Mouse (Mus musculus) forebrain, embryonic 12.5 days (tissue): ENCODE measurements around the gene Inha. TPM values are rescaled to one million over a fixed set of nuclear protein-coding genes. Genes with fewer than 3 reads are reported as not detected.

Source experiments
- ATAC-seq: fragments of 200-750 bp; cut with Nextera tagmentation; 2 replicates; pipeline ENCODE4 v1.8.0; 2017; ENCODE audit warnings: moderate TSS enrichment; ENCODE audit not compliant: low FRiP score
- H3K27ac ChIP-seq: fragments of 300-500 bp; sonication (generic); 2 replicates; pipeline ENCODE4 v1.5.1; 2016; ENCODE audit warnings: mild to moderate bottlenecking
- H3K27me3 ChIP-seq: fragments of 300-500 bp; sonication (generic); 2 replicates; pipeline ENCODE4 v1.6.1; 2016; ENCODE audit warnings: mild to moderate bottlenecking
- H3K36me3 ChIP-seq: fragments of 300-500 bp; sonication (generic); replicated peaks from 2 replicates; pipeline ENCODE4 v1.6.1; 2016; ENCODE audit warnings: mild to moderate bottlenecking
- H3K4me1 ChIP-seq: fragments of 300-500 bp; sonication (generic); 2 replicates; pipeline ENCODE4 v1.6.1; 2016
- H3K4me2 ChIP-seq: fragments of 300-500 bp; sonication (generic); 2 replicates; pipeline ENCODE4 v1.6.1; 2016; ENCODE audit warnings: mild to moderate bottlenecking, moderate library complexity
- H3K4me3 ChIP-seq: fragments of 300-500 bp; sonication (generic); replicated peaks from 2 replicates; pipeline ENCODE4 v1.5.1; 2016; ENCODE audit warnings: mild to moderate bottlenecking
- H3K9ac ChIP-seq: fragments of 300-500 bp; sonication (generic); 2 replicates; pipeline ENCODE4 v1.6.1; 2016; ENCODE audit warnings: mild to moderate bottlenecking
- H3K9me3 ChIP-seq: fragments of 300-500 bp; sonication (generic); 2 replicates; pipeline ENCODE4 v1.6.1; 2016
- WGBS: fragments of 180-500 bp; shearing (Covaris S2); methylation state at CpG from one replicate; pipeline ENCODE4 v1.1.7; 2016; 5-methylcytosine and 5-hydroxymethylcytosine counted together
- polyA plus RNA-seq: library from polyadenylated mRNA; unstranded; fragments of >200 nt; fragmentation: Nextera tagmentation; extraction: Ambion mirVana; gene quantifications from 2 replicates; pipeline ENCODE4 v1.2.1, GENCODE M21; 2016

Gene Inha
- polyA plus RNA-seq, result 5.9 and 6.6 TPM in 2 replicates

GRCm38 (mm10) chr1:75507006-75507405, at the start of gene Inha:
Inha (plus strand) TSS chr1:75507077.
- no peak for ATAC-seq
- Histone ChIP-seq H3K4me1 (peaks cover 20% of the 10 kb centered on the region), H3K4me3 (peak within 1 kb of the TSS; percentile 66), H3K4me2 (peak within 1 kb of the TSS; percentile 87), H3K27ac (peak within 1 kb of the TSS; percentile 83), H3K36me3 (peaks cover 10% of the 10 kb centered on the region), H3K9me3 (no peaks in the 10 kb centered on the region), H3K9ac (peak within 1 kb of the TSS; percentile 76), H3K27me3 (peaks cover 29% of the 10 kb centered on the region)
- WGBS, result 76% methylated on average over 10 of the region's 10 CpGs

GRCm38 (mm10) chr1:75457710-75458024, 49.2 kb upstream of the Inha start:
- H3K9me3 ChIP-seq, result no peaks in the 10 kb centered on the region
- H3K36me3 ChIP-seq, result no peaks in the 10 kb centered on the region
- H3K9ac ChIP-seq, result no peak overlapping the region
- H3K4me2 ChIP-seq, result peak overlapping the region; percentile 58
- H3K4me3 ChIP-seq, result 0 out of 2 replicates have a peak overlapping the region, but pooled peaks have one; percentile 1
- WGBS, result 3% methylated on average over 8 of the region's 10 CpGs
- H3K27ac ChIP-seq, result peak overlapping the region; percentile 21
- ATAC-seq, result peak; percentile 10; the same call in 1 of the 2 replicates
- peaks cover 64% of the 10 kb centered on the region for H3K4me1 ChIP-seq
- H3K27me3 ChIP-seq, result peaks cover 72% of the 10 kb centered on the region

- H3K27ac ChIP-seq, result peak overlapping the region; percentile 69
- peak overlapping the region; percentile 33 for H3K4me3 ChIP-seq
- H3K9ac ChIP-seq, result peak overlapping the region; percentile 38; the same call in 1 of the 2 replicates
- peak overlapping the region; percentile 58 for H3K4me2 ChIP-seq
- no peaks in the 10 kb centered on the region for H3K36me3 ChIP-seq
- no peaks in the 10 kb centered on the region for H3K9me3 ChIP-seq
- peaks cover 67% of the 10 kb centered on the region for H3K27me3 ChIP-seq
- ATAC-seq, result peak; percentile 68
- H3K4me1 ChIP-seq, result peaks cover 60% of the 10 kb centered on the region
- 1% methylated on average over 42 of the region's 42 CpGs for WGBS
Measured at GRCm38 (mm10) chr1:75458025-75458788, 48.7 kb upstream of the Inha start.

- no peaks in the 10 kb centered on the region for H3K9me3 ChIP-seq
- H3K4me2 ChIP-seq, result peak overlapping the region; percentile 58
- no peaks in the 10 kb centered on the region for H3K36me3 ChIP-seq
- peaks cover 59% of the 10 kb centered on the region for H3K4me1 ChIP-seq
- no peak for ATAC-seq
- peaks cover 66% of the 10 kb centered on the region for H3K27me3 ChIP-seq
- peak overlapping the region; percentile 33 for H3K4me3 ChIP-seq
- peak overlapping the region; percentile 69 for H3K27ac ChIP-seq
- peak overlapping the region; percentile 38; the same call in 1 of the 2 replicates for H3K9ac ChIP-seq
- WGBS, result 19% methylated on average over 23 of the region's 23 CpGs
Measured at GRCm38 (mm10) chr1:75458789-75459684, 47.8 kb upstream of the Inha start.

GRCm38 (mm10) chr1:75460297-75460696, 46.6 kb upstream of the Inha start:
- ATAC-seq, result no peak
- peaks cover 67% of the 10 kb centered on the region for H3K27me3 ChIP-seq
- no peak overlapping the region for H3K4me3 ChIP-seq
- H3K4me2 ChIP-seq, result no peak overlapping the region
- peaks cover 59% of the 10 kb centered on the region for H3K4me1 ChIP-seq
- H3K9ac ChIP-seq, result no peak overlapping the region
- no peaks in the 10 kb centered on the region for H3K9me3 ChIP-seq
- H3K36me3 ChIP-seq, result no peaks in the 10 kb centered on the region
- no peak overlapping the region for H3K27ac ChIP-seq
- WGBS, result 77% methylated on average over 7 of the region's 7 CpGs

DNA sequence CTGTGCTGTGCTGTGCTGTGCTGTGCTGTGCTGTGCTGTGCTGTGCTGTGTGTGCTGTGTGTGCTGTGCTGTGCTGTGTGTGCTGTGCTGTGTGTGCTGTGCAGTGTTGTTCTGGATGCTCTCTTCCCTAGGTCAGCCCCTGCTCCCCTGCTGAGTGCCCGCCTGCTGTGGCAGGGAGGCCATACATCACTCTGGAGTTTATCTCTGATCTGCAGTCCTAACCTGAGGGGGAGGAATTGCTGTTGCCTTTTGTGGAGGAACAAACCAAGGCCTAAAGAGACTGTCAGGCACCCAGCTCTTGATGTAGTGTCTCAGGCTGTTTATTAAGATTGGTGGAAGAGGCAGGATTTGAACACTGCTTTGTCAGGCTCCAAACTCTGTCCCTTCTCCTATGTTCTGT, 44.2 kb upstream of the Inha start:
- H3K4me1 ChIP-seq, result peaks cover 41% of the 10 kb centered on the region

DNA sequence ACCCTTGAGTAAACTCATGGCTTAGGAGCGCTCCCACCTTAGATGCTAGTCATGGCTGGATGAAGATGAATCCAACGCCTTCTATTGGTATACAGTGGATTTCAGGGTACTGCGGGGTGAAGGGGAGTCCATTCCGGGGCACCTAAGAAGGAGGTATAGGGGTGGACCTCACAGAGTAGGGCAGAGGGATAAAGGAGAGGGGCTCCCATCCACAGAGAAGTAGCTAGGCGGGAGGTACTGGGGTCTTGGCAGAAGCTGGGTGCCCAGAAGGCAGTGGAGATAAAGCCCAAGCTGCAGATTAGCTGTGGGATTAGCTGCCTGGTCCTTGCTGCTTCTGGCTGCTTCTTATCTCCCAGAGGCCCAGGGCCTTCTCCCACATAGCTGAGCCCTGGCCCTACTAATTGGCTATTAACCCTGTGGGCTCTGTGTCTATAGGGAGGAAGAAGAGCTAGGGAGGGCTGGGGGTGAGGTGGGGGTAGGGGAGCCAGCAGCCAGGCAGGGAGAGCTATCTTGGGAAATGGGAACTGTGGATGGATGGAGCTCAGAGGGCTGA, 43.1 kb upstream of the Inha start:
- no peak overlapping the region for H3K9ac ChIP-seq
- 59% methylated on average over 5 of the region's 5 CpGs for WGBS
- H3K4me1 ChIP-seq, result peaks cover 33% of the 10 kb centered on the region
- no peak overlapping the region for H3K4me3 ChIP-seq
- no peaks in the 10 kb centered on the region for H3K9me3 ChIP-seq
- H3K27me3 ChIP-seq, result peaks cover 57% of the 10 kb centered on the region
- ATAC-seq, result no peak
- no peak overlapping the region for H3K4me2 ChIP-seq
- H3K36me3 ChIP-seq, result no peaks in the 10 kb centered on the region
- H3K27ac ChIP-seq, result no peak overlapping the region

More for the DNA sequence above, 44.2 kb upstream of the Inha start:
- H3K27me3 ChIP-seq, result peaks cover 58% of the 10 kb centered on the region
- H3K4me2 ChIP-seq, result no peak overlapping the region
- no peaks in the 10 kb centered on the region for H3K36me3 ChIP-seq
- no peak overlapping the region for H3K9ac ChIP-seq
- WGBS, result 42% methylated on average over 1 of the region's 1 CpGs
- no peak overlapping the region for H3K27ac ChIP-seq
- ATAC-seq, result no peak
- no peaks in the 10 kb centered on the region for H3K9me3 ChIP-seq
- H3K4me3 ChIP-seq, result no peak overlapping the region

DNA sequence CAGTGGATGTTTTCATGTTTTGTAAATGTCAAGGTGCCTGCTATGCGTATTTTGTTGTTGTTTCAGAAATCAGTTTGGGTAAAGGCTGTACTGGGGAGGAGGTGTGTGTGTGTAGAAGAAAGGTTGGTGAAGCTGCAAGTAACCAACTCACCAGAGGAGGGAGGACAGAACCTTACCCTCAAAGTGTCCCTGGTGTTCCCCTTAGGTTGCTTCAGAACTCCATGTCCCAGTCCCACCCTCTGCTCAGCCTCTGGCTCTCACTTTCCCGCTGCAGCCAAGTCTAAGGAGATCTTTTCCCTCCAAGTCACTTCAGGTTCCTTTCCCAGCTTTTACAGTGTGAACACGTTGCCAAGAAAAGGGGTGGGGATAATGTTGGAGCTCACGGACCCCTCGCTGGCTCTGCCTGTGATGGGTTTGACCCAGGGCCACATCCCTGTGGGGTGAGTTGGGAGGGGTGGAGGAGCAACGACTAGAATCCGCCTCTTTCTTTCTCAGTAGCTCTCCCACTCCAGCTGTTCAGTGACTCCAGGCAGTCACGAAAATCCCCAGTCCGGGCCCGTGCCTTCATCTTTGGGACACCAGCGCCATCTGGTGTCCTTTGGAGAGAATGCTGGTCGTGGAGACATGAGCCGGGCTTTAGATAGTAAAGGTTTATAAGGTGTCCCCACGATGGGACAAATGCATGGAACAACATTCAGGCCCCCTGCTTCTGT, 39.5 kb upstream of the Inha start:
- Histone ChIP-seq H3K4me1 (peaks cover 27% of the 10 kb centered on the region; the same call in 1 of the 2 replicates), H3K27me3 (peaks cover 50% of the 10 kb centered on the region), H3K27ac (no peak overlapping the region), H3K4me3 (no peak overlapping the region), H3K9ac (no peak overlapping the region), H3K4me2 (no peak overlapping the region), H3K9me3 (no peaks in the 10 kb centered on the region), H3K36me3 (peaks cover 2% of the 10 kb centered on the region; the same call in 1 of the 2 replicates)
- ATAC-seq, result peak; percentile 78
- WGBS, result 7% methylated on average over 14 of the region's 14 CpGs

DNA sequence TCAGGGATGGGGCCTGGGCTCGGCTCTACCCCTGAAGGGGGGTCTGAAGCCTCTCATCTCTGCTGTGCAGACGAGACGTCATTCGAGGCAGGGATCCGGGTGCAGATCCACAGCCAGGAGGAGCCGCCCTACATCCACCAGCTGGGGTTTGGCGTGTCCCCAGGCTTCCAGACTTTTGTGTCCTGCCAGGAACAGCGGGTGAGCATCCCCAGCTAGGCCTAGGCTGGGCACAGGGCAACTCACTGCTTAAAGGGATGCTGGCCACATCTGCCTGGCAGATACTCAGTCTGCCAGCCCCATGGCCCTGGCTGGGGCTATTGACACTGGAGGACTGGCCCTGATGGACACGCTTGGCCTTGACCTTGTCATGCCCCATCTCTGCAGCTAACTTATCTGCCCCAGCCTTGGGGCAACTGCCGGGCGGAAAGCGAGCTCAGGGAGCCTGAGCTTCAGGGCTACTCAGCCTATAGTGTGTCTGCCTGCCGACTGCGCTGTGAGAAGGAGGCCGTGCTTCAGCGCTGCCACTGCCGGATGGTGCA, 37.5 kb upstream of the Inha start:
- no peak overlapping the region for H3K9ac ChIP-seq
- 85% methylated on average over 17 of the region's 17 CpGs for WGBS
- H3K27me3 ChIP-seq, result peaks cover 41% of the 10 kb centered on the region
- H3K27ac ChIP-seq, result no peak overlapping the region
- H3K4me1 ChIP-seq, result peaks cover 16% of the 10 kb centered on the region; the same call in 1 of the 2 replicates
- no peaks in the 10 kb centered on the region for H3K9me3 ChIP-seq
- H3K4me3 ChIP-seq, result no peak overlapping the region
- no peak overlapping the region for H3K4me2 ChIP-seq
- no peak for ATAC-seq
- peaks cover 22% of the 10 kb centered on the region for H3K36me3 ChIP-seq

DNA sequence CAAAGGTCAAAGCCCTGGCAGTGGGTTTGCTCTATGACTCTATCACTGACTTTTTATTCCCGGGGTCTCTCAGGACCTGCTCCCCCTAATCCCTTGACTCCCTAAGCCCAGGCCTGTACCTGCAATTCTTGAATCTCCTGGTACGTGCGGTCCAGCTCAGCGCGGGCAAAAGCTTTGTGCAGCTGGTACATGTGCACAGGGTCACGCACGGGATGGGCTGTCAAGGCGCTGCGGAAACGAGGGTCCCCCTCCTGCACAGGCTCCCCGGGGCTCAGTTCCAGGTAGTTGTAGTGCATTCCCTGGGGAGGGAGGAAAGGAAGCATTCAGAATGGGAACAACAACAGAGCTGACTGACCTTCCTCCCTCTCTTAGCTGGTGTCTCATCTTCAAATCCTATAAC, 30.4 kb upstream of the Inha start:
- H3K4me2 ChIP-seq, result no peak overlapping the region
- H3K27me3 ChIP-seq, result peaks cover 18% of the 10 kb centered on the region
- no peak overlapping the region for H3K27ac ChIP-seq
- peaks cover 33% of the 10 kb centered on the region for H3K4me1 ChIP-seq
- no peak for ATAC-seq
- WGBS, result 90% methylated on average over 11 of the region's 11 CpGs
- no peaks in the 10 kb centered on the region for H3K9me3 ChIP-seq
- H3K4me3 ChIP-seq, result no peak overlapping the region
- no peak overlapping the region for H3K9ac ChIP-seq
- peaks cover 46% of the 10 kb centered on the region for H3K36me3 ChIP-seq

GRCm38 (mm10) chr1:75477264-75477965, 29.5 kb upstream of the Inha start:
- Histone ChIP-seq H3K4me1 (peaks cover 36% of the 10 kb centered on the region), H3K27ac (no peak overlapping the region), H3K4me2 (peak overlapping the region; percentile 90), H3K36me3 (peaks cover 43% of the 10 kb centered on the region), H3K27me3 (peaks cover 28% of the 10 kb centered on the region), H3K4me3 (peak overlapping the region; percentile 86), H3K9me3 (no peaks in the 10 kb centered on the region), H3K9ac (0 out of 2 replicates have a peak overlapping the region, but pooled peaks have one; percentile 21)
- WGBS, result 11% methylated on average over 35 of the region's 35 CpGs
- ATAC-seq, result peak; percentile 12; the same call in 1 of the 2 replicates
